In genomic region chr9:107936831-107937230, GRCm38 (mm10) we compare ENCODE assay signal across 13 mouse cellular contexts. TPM values are rescaled to one million over a fixed set of nuclear protein-coding genes. Genes with fewer than 3 reads are reported as not detected.
DNase-seq lines count a peak whose midpoint lies in the region; ATAC-seq and TF ChIP-seq lines count a peak whose summit lies in the region.
"Had no signal": no experiment of that assay in that cellular context is flagged by ENCODE, and none has a peak within 500 bp of the region (broad histone marks: within the 10 kb centered on the region; RNA-seq: fewer than 3 reads in every experiment).

No protein-coding gene starts in this region.

- 23% methylated on average over 3 of the region's 3 CpGs for WGBS in intestine, embryonic 15.5 days
- WGBS in intestine, embryonic 16.5 days: 30% methylated on average over 3 of the region's 3 CpGs
- 14% methylated on average over 3 of the region's 3 CpGs for WGBS in embryonic facial prominence, embryonic 12.5 days
- WGBS in hindbrain, embryonic 14.5 days: 8% methylated on average over 3 of the region's 3 CpGs
- WGBS in midbrain, postnatal 0 days: 5% methylated on average over 3 of the region's 3 CpGs

- H3K4me1 ChIP-seq in intestine, embryonic 15.5 days (replicated peaks): peaks cover 15% of the 10 kb centered on the region
- peaks cover 11% of the 10 kb centered on the region for H3K4me1 ChIP-seq in intestine, embryonic 16.5 days (ENCODE audit: control insufficient read depth, insufficient read depth, low read length)
- H3K4me1 ChIP-seq in embryonic facial prominence, embryonic 12.5 days: peaks cover 15% of the 10 kb centered on the region
- peaks cover 15% of the 10 kb centered on the region for H3K4me1 ChIP-seq in hindbrain, embryonic 14.5 days (replicated peaks; ENCODE audit: control insufficient read depth, insufficient read depth, low read length)
- H3K4me1 ChIP-seq in midbrain, postnatal 0 days (ENCODE audit: insufficient read depth, low read length): 0 out of 2 replicates have a peak, but pooled peaks cover 10% of the 10 kb centered on the region

- no peak overlapping the region; the same call in 1 of the 2 replicates for H3K4me3 ChIP-seq in intestine, embryonic 15.5 days (replicated peaks)
- no peak overlapping the region for H3K4me3 ChIP-seq in intestine, embryonic 16.5 days (ENCODE audit: low read length)
- peak overlapping the region; percentile 53 for H3K4me3 ChIP-seq in embryonic facial prominence, embryonic 12.5 days
- peak overlapping the region; percentile 50 for H3K4me3 ChIP-seq in hindbrain, embryonic 14.5 days (replicated peaks; ENCODE audit: low read length)
- H3K4me3 ChIP-seq in midbrain, postnatal 0 days (ENCODE audit: low read depth, low read length): peak overlapping the region; percentile 67
- H3K4me3 ChIP-seq: myocyte had no signal

- peak overlapping the region; percentile 88 for H3K4me2 ChIP-seq in intestine, embryonic 15.5 days (replicated peaks)
- H3K4me2 ChIP-seq in intestine, embryonic 16.5 days (ENCODE audit: low read depth, low read length): no peak overlapping the region
- H3K4me2 ChIP-seq in embryonic facial prominence, embryonic 12.5 days (replicated peaks): peak overlapping the region; percentile 92
- peak overlapping the region; percentile 91 for H3K4me2 ChIP-seq in hindbrain, embryonic 14.5 days (replicated peaks)
- H3K4me2 ChIP-seq in midbrain, postnatal 0 days (ENCODE audit: low read depth, low read length, poor library complexity, severe bottlenecking): peak overlapping the region; percentile 78

- H3K36me3 ChIP-seq in intestine, embryonic 15.5 days: no peaks in the 10 kb centered on the region
- no peaks in the 10 kb centered on the region for H3K36me3 ChIP-seq in intestine, embryonic 16.5 days (ENCODE audit: control insufficient read depth, insufficient read depth, low read length)
- H3K36me3 ChIP-seq in embryonic facial prominence, embryonic 12.5 days: no peaks in the 10 kb centered on the region
- H3K36me3 ChIP-seq in hindbrain, embryonic 14.5 days (replicated peaks; ENCODE audit: control insufficient read depth, insufficient read depth): no peaks in the 10 kb centered on the region
- H3K36me3 ChIP-seq in midbrain, postnatal 0 days (ENCODE audit: insufficient read depth, low read length): no peaks in the 10 kb centered on the region

- H3K27ac ChIP-seq in intestine, embryonic 15.5 days: no peak overlapping the region
- no peak overlapping the region for H3K27ac ChIP-seq in intestine, embryonic 16.5 days (ENCODE audit: low read length)
- no peak overlapping the region for H3K27ac ChIP-seq in embryonic facial prominence, embryonic 12.5 days
- H3K27ac ChIP-seq in hindbrain, embryonic 14.5 days: no peak overlapping the region
- no peak overlapping the region for H3K27ac ChIP-seq in midbrain, postnatal 0 days (ENCODE audit: low read depth, low read length)

- TF ChIP-seq CTCF in midbrain, postnatal 0 days (IDR thresholded peaks at IDR 0.05): no peak

- H3K9ac ChIP-seq in intestine, embryonic 15.5 days: no peak overlapping the region
- no peak overlapping the region for H3K9ac ChIP-seq in intestine, embryonic 16.5 days (ENCODE audit: low read depth, low read length)
- 0 out of 2 replicates have a peak overlapping the region, but pooled peaks have one; percentile 56 for H3K9ac ChIP-seq in embryonic facial prominence, embryonic 12.5 days
- H3K9ac ChIP-seq in hindbrain, embryonic 14.5 days: peak overlapping the region; percentile 63
- peak overlapping the region; percentile 76 for H3K9ac ChIP-seq in midbrain, postnatal 0 days (replicated peaks; ENCODE audit: low read length, poor library complexity, severe bottlenecking)

- H3K9me3 ChIP-seq in intestine, embryonic 15.5 days: no peaks in the 10 kb centered on the region
- H3K9me3 ChIP-seq in intestine, embryonic 16.5 days (ENCODE audit: control insufficient read depth, low read length): no peaks in the 10 kb centered on the region
- H3K9me3 ChIP-seq in embryonic facial prominence, embryonic 12.5 days: no peaks in the 10 kb centered on the region
- H3K9me3 ChIP-seq in hindbrain, embryonic 14.5 days (ENCODE audit: control insufficient read depth, low read length): no peaks in the 10 kb centered on the region
- H3K9me3 ChIP-seq in midbrain, postnatal 0 days (ENCODE audit: low read length): no peaks in the 10 kb centered on the region

- no peak for DNase-seq in hindbrain, embryonic 14.5 days (ENCODE audit: low spot score)
- no peak for DNase-seq in midbrain, postnatal 0 days (ENCODE audit: low spot score)
- no peak for DNase-seq in right cerebral cortex, postnatal 14 days
- DNase-seq in retina, postnatal 1 day: no peak
- DNase-seq in cerebellum, postnatal 14 days: no peak

- no peak for ATAC-seq in intestine, embryonic 15.5 days
- no peak for ATAC-seq in intestine, embryonic 16.5 days
- ATAC-seq in embryonic facial prominence, embryonic 12.5 days (ENCODE audit: insufficient number of reproducible peaks, insufficient read depth, low FRiP score, low TSS enrichment): no peak
- no peak for ATAC-seq in hindbrain, embryonic 14.5 days (ENCODE audit: low FRiP score)
- ATAC-seq in midbrain, postnatal 0 days (ENCODE audit: low FRiP score): no peak
- ATAC-seq: activated CD4-positive, CD25-positive, alpha-beta regulatory T cell, adult 4 months; CD4-positive, CD25-positive, alpha-beta regulatory T cell, adult 4 months had no signal

- H3K27me3 ChIP-seq in intestine, embryonic 15.5 days (replicated peaks): peaks cover 25% of the 10 kb centered on the region
- H3K27me3 ChIP-seq in intestine, embryonic 16.5 days (replicated peaks; ENCODE audit: control insufficient read depth, insufficient read depth, low read length): peaks cover 16% of the 10 kb centered on the region
- H3K27me3 ChIP-seq in embryonic facial prominence, embryonic 12.5 days: peaks cover 28% of the 10 kb centered on the region
- H3K27me3 ChIP-seq in hindbrain, embryonic 14.5 days (ENCODE audit: control insufficient read depth, insufficient read depth, low read length): peaks cover 8% of the 10 kb centered on the region
- H3K27me3 ChIP-seq in midbrain, postnatal 0 days (ENCODE audit: insufficient read depth, low read length): no peaks in the 10 kb centered on the region

RNA-seq across cellular contexts. Expression of gene Camkv, which starts 1.4 kb away (rescaled TPM):
- polyA plus RNA-seq in intestine, embryonic 15.5 days (2015; fragmentation: Nextera tagmentation; extraction: Ambion mirVana): 1.9 and 2.2 TPM in 2 replicates
- 1.3 and 1.7 TPM in 2 replicates for polyA plus RNA-seq in intestine, embryonic 16.5 days (2015; fragmentation: Nextera tagmentation; extraction: Ambion mirVana)
- polyA plus RNA-seq in embryonic facial prominence, embryonic 12.5 days (2016; fragmentation: Nextera tagmentation; extraction: Ambion mirVana): 7.0 and 7.5 TPM in 2 replicates
- 16.7 and 20.0 TPM in 2 replicates for polyA plus RNA-seq in hindbrain, embryonic 14.5 days (2014; fragmentation: Nextera tagmentation; extraction: Ambion mirVana)
- total RNA-seq in midbrain, postnatal 0 days (2014; rRNA removed): 133 and 153 TPM in 2 replicates
- polyA plus RNA-seq in midbrain, postnatal 0 days (2015; fragmentation: Nextera tagmentation; extraction: Ambion mirVana): 136 and 149 TPM in 2 replicates
- total RNA-seq: liver, adult 2 months had no signal
- polyA plus RNA-seq: activated CD4-positive, CD25-positive, alpha-beta regulatory T cell, adult 4 months; CD4-positive, CD25-positive, alpha-beta regulatory T cell, adult 4 months; liver, adult 2 months had no signal

RNA-seq across cellular contexts. Expression of gene Actl11, which starts 8.6 kb away (rescaled TPM):
- not detected in 2 replicates for polyA plus RNA-seq in intestine, embryonic 15.5 days (2015; fragmentation: Nextera tagmentation; extraction: Ambion mirVana)
- not detected in 2 replicates for polyA plus RNA-seq in intestine, embryonic 16.5 days (2015; fragmentation: Nextera tagmentation; extraction: Ambion mirVana)
- polyA plus RNA-seq in embryonic facial prominence, embryonic 12.5 days (2016; fragmentation: Nextera tagmentation; extraction: Ambion mirVana): not detected in 2 replicates
- not detected in 2 replicates for polyA plus RNA-seq in hindbrain, embryonic 14.5 days (2014; fragmentation: Nextera tagmentation; extraction: Ambion mirVana)
- 0.05 TPM in 1 of 2 replicates, not detected in the other for total RNA-seq in midbrain, postnatal 0 days (2014; rRNA removed)
- polyA plus RNA-seq in midbrain, postnatal 0 days (2015; fragmentation: Nextera tagmentation; extraction: Ambion mirVana): not detected in 2 replicates
- total RNA-seq: liver, adult 2 months had no signal
- polyA plus RNA-seq: activated CD4-positive, CD25-positive, alpha-beta regulatory T cell, adult 4 months; CD4-positive, CD25-positive, alpha-beta regulatory T cell, adult 4 months; frontal cortex, adult 2 months; liver, adult 2 months; myocyte had no signal

RNA-seq across cellular contexts. Expression of gene Traip, which starts 13.1 kb away (rescaled TPM):
- polyA plus RNA-seq in intestine, embryonic 15.5 days (2015; fragmentation: Nextera tagmentation; extraction: Ambion mirVana): 17.7 and 17.9 TPM in 2 replicates
- polyA plus RNA-seq in intestine, embryonic 16.5 days (2015; fragmentation: Nextera tagmentation; extraction: Ambion mirVana): 12.4 and 17.0 TPM in 2 replicates
- polyA plus RNA-seq in embryonic facial prominence, embryonic 12.5 days (2016; fragmentation: Nextera tagmentation; extraction: Ambion mirVana): 29.4 and 29.6 TPM in 2 replicates
- 8.4 and 8.6 TPM in 2 replicates for polyA plus RNA-seq in hindbrain, embryonic 14.5 days (2014; fragmentation: Nextera tagmentation; extraction: Ambion mirVana)
- 9.0 and 11.4 TPM in 2 replicates for total RNA-seq in midbrain, postnatal 0 days (2014; rRNA removed)
- polyA plus RNA-seq in midbrain, postnatal 0 days (2015; fragmentation: Nextera tagmentation; extraction: Ambion mirVana): 11.6 and 12.0 TPM in 2 replicates

RNA-seq across cellular contexts. Expression of gene Mst1r, which starts 30.2 kb away (rescaled TPM):
- 11.4 and 14.2 TPM in 2 replicates for polyA plus RNA-seq in intestine, embryonic 15.5 days (2015; fragmentation: Nextera tagmentation; extraction: Ambion mirVana)
- 13.3 and 16.9 TPM in 2 replicates for polyA plus RNA-seq in intestine, embryonic 16.5 days (2015; fragmentation: Nextera tagmentation; extraction: Ambion mirVana)
- polyA plus RNA-seq in embryonic facial prominence, embryonic 12.5 days (2016; fragmentation: Nextera tagmentation; extraction: Ambion mirVana): 2.8 and 3.6 TPM in 2 replicates
- 0.95 and 1.2 TPM in 2 replicates for polyA plus RNA-seq in hindbrain, embryonic 14.5 days (2014; fragmentation: Nextera tagmentation; extraction: Ambion mirVana)
- 1.2 and 1.8 TPM in 2 replicates for total RNA-seq in midbrain, postnatal 0 days (2014; rRNA removed)
- 1.1 and 1.2 TPM in 2 replicates for polyA plus RNA-seq in midbrain, postnatal 0 days (2015; fragmentation: Nextera tagmentation; extraction: Ambion mirVana)
- polyA plus RNA-seq: activated CD4-positive, CD25-positive, alpha-beta regulatory T cell, adult 4 months; CD4-positive, CD25-positive, alpha-beta regulatory T cell, adult 4 months had no signal

RNA-seq across cellular contexts. Expression of gene Uba7, which starts 38.5 kb away (rescaled TPM):
- polyA plus RNA-seq in intestine, embryonic 15.5 days (2015; fragmentation: Nextera tagmentation; extraction: Ambion mirVana): 29.9 and 32.4 TPM in 2 replicates
- 32.8 and 35.5 TPM in 2 replicates for polyA plus RNA-seq in intestine, embryonic 16.5 days (2015; fragmentation: Nextera tagmentation; extraction: Ambion mirVana)
- 24.6 and 25.0 TPM in 2 replicates for polyA plus RNA-seq in embryonic facial prominence, embryonic 12.5 days (2016; fragmentation: Nextera tagmentation; extraction: Ambion mirVana)
- 5.5 and 8.7 TPM in 2 replicates for polyA plus RNA-seq in hindbrain, embryonic 14.5 days (2014; fragmentation: Nextera tagmentation; extraction: Ambion mirVana)
- 1.9 and 4.2 TPM in 2 replicates for total RNA-seq in midbrain, postnatal 0 days (2014; rRNA removed)
- polyA plus RNA-seq in midbrain, postnatal 0 days (2015; fragmentation: Nextera tagmentation; extraction: Ambion mirVana): 5.0 and 5.7 TPM in 2 replicates

Comparison
In these comparisons a context has a peak if more than half of its experiments do, and no peak if none do; other contexts are left out.
1. H3K4me3 ChIP-seq: peak in embryonic facial prominence, embryonic 12.5 days (single experiment), hindbrain, embryonic 14.5 days (single experiment) and midbrain, postnatal 0 days (single experiment); none in intestine, embryonic 15.5 days (single experiment) and intestine, embryonic 16.5 days (single experiment).
2. H3K9ac ChIP-seq: peak in embryonic facial prominence, embryonic 12.5 days (single experiment), hindbrain, embryonic 14.5 days (single experiment) and midbrain, postnatal 0 days (single experiment); none in intestine, embryonic 15.5 days (single experiment) and intestine, embryonic 16.5 days (single experiment).